Mouse (Mus musculus): ENCODE data around the gene Ptcd1. TPM values are rescaled to one million over a fixed set of nuclear protein-coding genes. Genes with fewer than 3 reads are reported as not detected.

The Ptcd1 gene
- total RNA-seq, 2 experiments from 2014 or later: 11.5 to 12.8 TPM

DNA sequence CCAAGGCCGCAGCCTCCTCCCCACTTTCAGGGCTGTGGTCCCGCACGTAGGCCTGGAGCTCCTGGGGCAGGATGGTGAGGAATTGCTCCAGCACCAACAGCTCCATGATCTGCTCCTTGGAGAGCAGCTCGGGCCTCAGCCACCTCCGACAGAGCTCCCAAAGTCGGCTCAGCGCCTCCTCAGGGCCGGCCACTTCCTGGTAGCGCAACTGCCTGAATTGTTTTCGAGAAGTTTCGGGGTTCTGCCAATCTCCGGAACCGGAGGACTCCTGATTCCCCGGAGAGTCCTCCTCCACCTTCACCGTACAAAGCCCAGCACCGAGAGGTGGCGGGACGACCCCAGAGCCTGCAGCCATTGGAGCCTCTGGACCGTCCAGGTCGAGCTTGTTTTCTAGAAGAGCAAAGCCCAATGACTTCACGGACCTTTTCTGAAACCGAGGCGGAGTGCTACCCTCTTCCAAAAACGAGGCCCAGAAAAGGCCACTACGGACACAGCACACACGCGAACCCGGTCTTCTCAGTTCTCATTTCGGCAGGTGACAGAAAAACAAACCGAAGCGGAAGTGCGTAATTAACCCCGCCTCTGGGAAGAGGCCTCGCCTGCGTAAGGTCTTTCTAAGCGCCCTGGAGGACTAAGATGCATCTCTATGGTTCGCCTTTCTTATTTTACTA, 34.5 kb upstream of the Ptcd1 start, which contains the start of gene Zkscan14:
TSS of gene Zkscan14 (minus strand) at position 548 of the 671 bp plus-strand sequence.
- no peak for TF ChIP-seq CTCF (IDR thresholded peaks at IDR 0.05)
- intact Hi-C loops (cut with DNase I): loop anchor here (5.0 kb wide), 1 partner anchor 34 kb away; the partner anchor contains the start of genes Cpsf4 and Ptcd1
- Histone ChIP-seq H3K4me3 (peak within 1 kb of the TSS; percentile 99), H3K27ac (peak within 1 kb of the TSS; percentile 97)
- DNase-seq: peak; percentile 86

DNA sequence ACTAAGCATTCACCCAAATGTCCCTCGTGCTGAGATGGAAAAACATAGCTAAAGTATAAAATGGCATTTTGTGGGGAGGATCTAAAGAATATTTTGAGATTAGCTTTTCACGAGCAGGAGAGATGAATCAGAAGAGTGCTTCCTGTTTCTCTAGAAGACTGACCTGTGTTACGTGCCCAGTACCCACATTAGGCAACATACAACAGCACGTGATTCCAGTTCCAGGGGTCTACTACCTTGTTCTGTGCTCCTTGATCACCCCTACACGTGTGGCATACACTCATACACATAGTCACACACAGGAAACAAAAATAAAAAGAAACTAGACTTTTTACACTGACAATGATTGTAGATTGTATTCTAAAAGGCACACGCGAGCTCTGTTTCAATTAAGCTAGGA, 33.5 kb upstream of the Ptcd1 start:
- peak overlapping the region; percentile 99 for H3K4me3 ChIP-seq
- peak overlapping the region; percentile 97 for H3K27ac ChIP-seq
- intact Hi-C loops (cut with DNase I): loop anchor here (5.0 kb wide), 1 partner anchor 33 kb away; the partner anchor contains the start of genes Cpsf4 and Ptcd1
- no peak for DNase-seq
- no peak for TF ChIP-seq CTCF (IDR thresholded peaks at IDR 0.05)

DNA sequence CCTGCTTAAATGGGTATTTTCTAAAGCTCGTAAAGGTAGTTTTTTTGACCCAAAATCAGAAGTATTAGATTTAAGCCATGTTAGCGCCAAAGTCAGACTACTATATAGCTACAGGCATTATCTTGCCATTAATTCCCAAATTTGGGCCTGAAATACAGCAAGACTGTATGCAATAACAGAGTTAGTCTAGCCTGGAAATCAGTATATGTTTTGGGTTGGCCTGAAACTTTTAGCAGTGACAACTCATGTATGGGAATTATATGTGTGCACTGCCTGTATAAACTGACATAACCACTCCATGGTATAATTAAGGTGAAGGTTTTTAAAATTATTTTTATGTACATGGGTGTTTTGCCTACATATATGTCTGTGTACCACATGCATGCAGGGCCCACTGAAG, 25.1 kb upstream of the Ptcd1 start, which contains the start of gene Atp5j2:
TSS of gene Atp5j2 (minus strand) at position 101 of the 400 bp plus-strand sequence.
- Histone ChIP-seq H3K4me3 (peak within 1 kb of the TSS; percentile 86), H3K27ac (peak within 1 kb of the TSS; percentile 98)
- no peak for TF ChIP-seq CTCF (IDR thresholded peaks at IDR 0.05)
- no peak for DNase-seq
- intact Hi-C loops (cut with DNase I): loop anchor here (2.0 kb wide), 1 partner anchor 25 kb away; the partner anchor contains the start of genes Cpsf4 and Ptcd1

DNA sequence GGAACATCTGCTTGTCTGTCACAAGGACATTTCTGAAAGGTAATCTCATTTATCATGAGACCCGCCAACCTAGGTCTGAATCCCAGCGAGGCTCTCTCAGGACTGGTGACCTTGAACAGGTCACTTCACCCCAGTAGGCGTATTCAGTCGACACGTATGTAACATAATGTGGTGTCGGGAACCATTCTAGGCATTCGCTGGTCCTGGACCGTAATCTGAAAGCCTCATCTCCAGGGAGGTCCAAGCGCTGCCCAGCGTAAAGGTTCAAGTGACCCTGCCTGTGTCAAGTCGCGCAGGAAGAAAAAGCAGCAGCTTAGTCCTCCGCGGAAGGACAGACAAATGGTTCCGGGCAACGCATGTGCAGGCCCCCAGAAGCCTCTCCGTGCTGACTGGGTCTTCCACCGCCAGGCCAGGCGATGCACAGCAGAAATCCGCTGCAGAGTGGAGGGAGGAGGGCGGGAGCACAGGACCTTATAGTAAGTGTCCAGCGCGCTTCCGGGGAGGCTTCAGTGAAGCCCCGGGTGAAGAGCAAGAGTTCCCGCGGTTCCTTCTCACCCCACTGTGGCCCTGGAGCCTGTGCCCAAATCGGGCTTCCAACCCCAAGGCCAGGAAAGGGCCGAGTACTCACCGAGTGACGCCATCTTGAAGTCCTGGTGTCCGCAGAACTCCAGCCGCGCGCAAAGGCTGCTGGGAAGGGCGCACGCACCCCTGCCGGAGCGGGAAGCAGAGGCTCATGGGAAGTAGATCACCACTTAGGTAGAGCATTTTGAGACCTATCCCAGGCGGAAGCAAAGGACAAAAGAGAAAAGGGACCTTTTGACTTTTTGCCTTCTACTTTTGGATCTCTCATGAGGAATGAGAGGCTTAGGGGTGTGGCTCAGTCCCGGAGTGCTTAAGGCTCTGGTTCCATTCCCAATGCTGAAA, 24.2 kb upstream of the Ptcd1 start:
- intact Hi-C loops (cut with DNase I): loop anchor here (2.0 kb wide), 1 partner anchor 24 kb away; the partner anchor contains the start of genes Cpsf4 and Ptcd1
- DNase-seq: peak; percentile 93
- no peak for TF ChIP-seq CTCF (IDR thresholded peaks at IDR 0.05)
- Histone ChIP-seq H3K4me3 (peak overlapping the region; percentile 86), H3K27ac (peak overlapping the region; percentile 98)

DNA sequence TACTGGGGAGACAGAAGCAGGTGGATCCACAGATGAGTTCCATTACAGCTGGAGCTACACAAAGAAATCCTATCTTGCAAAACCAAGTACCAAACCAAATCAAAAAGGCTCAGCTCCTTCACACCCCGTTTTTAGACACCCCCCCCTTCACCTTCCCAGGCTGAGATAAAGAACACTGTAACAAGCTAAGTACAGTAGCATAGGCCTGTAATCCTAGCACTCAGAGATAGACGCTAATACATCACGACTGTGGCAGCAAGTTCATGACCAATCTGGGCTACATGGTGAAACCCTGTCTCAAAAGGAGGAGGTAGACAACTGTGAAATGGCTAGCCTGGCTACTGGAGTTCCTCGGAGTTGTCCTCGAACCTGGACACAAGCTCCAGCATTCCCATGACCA, 23.5 kb upstream of the Ptcd1 start:
- DNase-seq: no peak
- no peak for TF ChIP-seq CTCF (IDR thresholded peaks at IDR 0.05)
- intact Hi-C loops (cut with DNase I): loop anchor here (2.0 kb wide), 1 partner anchor 24 kb away; the partner anchor contains the start of genes Cpsf4 and Ptcd1
- H3K4me3 ChIP-seq: peak overlapping the region; percentile 86
- peak overlapping the region; percentile 98 for H3K27ac ChIP-seq

DNA sequence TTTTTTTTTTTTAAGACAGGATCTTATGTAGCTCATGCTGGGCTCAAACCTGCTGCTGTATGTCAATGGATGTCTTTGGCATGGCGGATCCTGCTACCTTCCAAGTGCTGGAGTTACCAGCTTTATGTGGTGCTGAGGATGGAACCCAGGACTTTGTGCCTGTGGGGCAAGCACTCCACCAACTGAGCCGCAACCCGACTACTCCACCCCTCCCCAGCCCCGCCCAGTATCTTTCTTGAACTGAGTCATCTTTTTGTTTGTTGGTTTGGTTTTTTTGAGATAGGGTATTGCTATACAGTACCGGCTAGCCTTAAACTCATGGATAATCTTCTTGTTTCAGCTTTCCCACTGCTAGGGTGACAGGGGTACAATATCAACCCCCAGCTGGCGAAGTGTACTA, 22.5 kb upstream of the Ptcd1 start:
- no peak for TF ChIP-seq CTCF (IDR thresholded peaks at IDR 0.05)
- Histone ChIP-seq H3K27ac (peak overlapping the region; percentile 98; the same call in 1 of the 2 replicates), H3K4me3 (peak overlapping the region; percentile 86)
- DNase-seq: no peak
- intact Hi-C loops (cut with DNase I): no loop called here

DNA sequence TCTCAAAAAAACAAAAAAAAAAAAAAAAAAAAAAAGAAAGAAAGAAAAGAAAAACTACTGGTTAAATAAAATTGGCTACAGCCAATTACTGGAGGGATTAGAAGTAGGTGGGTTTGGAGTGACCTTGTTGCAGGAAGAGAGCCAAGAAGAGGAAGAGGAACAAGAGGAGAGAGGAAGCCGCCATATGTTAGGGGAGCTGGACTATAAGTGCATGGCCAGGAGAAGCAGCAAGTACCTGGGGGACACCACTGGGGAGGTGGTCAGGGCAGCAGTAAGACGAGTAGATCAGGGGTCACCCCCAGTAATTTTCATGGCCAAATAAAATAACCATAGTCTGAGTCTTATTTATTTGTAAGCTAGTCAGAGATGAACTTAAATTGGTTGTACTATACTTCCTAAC, 18.3 kb upstream of the Ptcd1 start:
- H3K27ac ChIP-seq: no peak overlapping the region
- no peak for DNase-seq
- TF ChIP-seq CTCF (IDR thresholded peaks at IDR 0.05): no peak
- intact Hi-C loops (cut with DNase I): no loop called here
- H3K4me3 ChIP-seq: no peak overlapping the region

DNA sequence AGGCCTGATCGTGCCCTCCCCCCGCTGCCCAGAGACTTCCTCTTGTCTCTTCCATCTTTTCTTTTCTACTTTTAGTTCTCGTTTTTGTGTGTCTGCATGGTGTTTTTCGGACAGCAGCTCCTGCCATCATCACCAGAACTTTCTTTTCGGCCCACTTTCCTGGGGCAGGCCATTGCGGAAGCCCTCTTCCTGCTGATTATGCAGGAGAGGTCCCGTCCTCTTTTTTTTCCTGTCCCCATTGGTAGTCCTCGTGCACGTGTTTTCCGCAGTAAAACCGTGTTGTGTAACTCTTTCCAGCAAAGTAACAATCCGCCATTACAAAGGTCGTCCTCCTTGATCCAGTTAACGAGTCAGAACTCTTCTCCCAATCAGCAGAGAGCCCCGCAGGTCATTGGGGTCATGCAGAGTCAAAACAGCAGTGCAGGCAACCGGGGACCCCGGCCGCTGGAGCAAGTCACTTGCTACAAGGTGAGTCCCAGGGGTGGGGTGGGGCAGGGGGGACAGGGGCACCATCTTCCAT, 11.6 kb upstream of the Ptcd1 start:
- Histone ChIP-seq H3K27ac (no peak overlapping the region), H3K4me3 (peak overlapping the region; percentile 40)
- DNase-seq: no peak
- intact Hi-C loops (cut with DNase I): no loop called here
- TF ChIP-seq CTCF (IDR thresholded peaks at IDR 0.05): no peak

DNA sequence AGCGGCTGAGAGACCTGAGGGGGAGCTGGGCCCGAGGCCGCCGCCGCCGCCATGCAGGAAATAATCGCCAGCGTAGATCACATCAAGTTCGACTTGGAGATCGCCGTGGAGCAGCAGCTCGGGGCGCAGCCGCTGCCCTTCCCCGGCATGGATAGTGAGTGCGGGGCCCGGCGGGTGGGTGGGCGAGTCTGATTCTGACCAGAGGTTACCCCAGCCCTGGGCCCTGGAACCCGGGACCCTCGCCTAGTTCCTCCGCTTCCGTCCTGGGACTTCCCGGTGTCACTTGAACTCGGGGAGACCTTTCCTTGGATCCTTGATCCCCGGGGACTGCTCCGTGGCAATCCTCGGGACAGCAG, 376 bp upstream of the Ptcd1 start:
- Histone ChIP-seq H3K4me3 (peak overlapping the region; percentile 93), H3K27ac (peak overlapping the region; percentile 93)
- intact Hi-C loops (cut with DNase I): loop anchor here (2.0 to 5.0 kb wide), 3 partner anchors 24 to 35 kb away; partner anchors contain the start of genes Bud31, Pdap1, Zkscan14 and Zkscan5
- DNase-seq: no peak
- TF ChIP-seq CTCF (IDR thresholded peaks at IDR 0.05): no peak

DNA sequence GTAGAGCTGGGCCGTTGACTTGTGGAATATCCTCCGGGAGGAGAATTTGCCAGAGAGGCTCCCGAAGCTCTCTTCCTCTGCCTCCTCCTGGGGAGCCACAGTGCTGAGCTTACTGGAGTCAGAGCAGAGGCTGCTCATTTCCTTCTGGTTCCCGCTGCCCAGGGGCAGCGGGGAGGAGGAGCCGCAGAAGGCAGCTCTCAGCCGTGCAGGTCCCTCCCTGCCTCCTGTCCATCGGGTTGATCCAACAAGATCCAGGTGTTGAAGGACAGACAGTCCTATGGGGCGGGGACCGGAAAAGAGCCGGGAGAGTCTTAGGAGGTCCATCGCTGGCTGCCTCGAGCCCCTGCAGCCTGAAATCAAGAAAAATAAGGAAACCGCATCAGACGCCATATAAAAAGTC, 1.7 kb downstream of the Ptcd1 start:
- TF ChIP-seq CTCF (IDR thresholded peaks at IDR 0.05): no peak
- peak overlapping the region; percentile 93 for H3K4me3 ChIP-seq
- no peak for DNase-seq
- intact Hi-C loops (cut with DNase I): loop anchor here (5.0 kb wide), 1 partner anchor 37 kb away; the partner anchor contains the start of genes Zkscan14 and Zkscan5
- H3K27ac ChIP-seq: peak overlapping the region; percentile 93

DNA sequence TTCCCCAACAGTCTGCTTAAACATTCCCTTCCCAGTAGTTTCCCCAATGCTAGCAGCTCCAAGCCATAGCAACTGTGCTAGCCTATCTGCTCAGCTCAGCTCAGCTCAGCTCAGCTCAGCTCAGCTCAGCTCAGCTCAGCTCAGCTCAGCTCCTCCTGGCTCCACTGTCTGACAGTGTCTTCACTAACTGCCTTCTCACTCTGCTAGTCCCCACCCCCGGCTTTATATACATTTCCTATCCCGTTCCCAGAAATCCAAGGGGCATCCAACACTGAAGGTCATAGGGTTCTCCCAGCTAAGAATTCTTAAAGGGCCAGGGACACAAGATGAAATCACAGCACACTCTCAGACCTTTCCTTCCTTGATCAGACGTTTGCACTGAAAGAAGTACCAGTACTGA, 2.2 kb downstream of the Ptcd1 start:
- peak overlapping the region; percentile 93 for H3K27ac ChIP-seq
- H3K4me3 ChIP-seq: peak overlapping the region; percentile 93
- TF ChIP-seq CTCF (IDR thresholded peaks at IDR 0.05): no peak
- intact Hi-C loops (cut with DNase I): loop anchor here (5.0 kb wide), 1 partner anchor 38 kb away; the partner anchor contains the start of genes Zkscan14 and Zkscan5
- DNase-seq: no peak

DNA sequence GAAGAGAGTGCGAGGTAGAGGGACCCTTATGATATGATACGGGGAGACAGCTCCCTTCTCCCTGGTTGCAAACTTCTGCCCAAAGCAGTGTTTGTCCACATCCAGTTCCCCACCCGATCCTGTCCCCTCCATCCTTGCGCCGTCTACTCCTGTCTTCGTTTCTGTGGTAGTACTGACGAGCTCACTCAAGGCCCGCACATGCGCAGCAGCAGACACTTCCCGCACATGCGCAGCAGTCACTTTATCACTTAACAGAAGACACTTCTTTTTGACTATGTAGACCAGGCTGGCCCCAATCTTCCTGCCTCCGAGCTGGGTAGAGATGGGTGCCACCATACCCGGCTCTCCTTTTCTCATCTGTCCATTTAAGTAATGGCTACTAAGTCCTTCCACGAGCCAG, 5.5 kb downstream of the Ptcd1 start:
- no peak overlapping the region for H3K27ac ChIP-seq
- H3K4me3 ChIP-seq: no peak overlapping the region
- intact Hi-C loops (cut with DNase I): no loop called here
- DNase-seq: no peak
- no peak for TF ChIP-seq CTCF (IDR thresholded peaks at IDR 0.05)

Data from gastrocnemius, adult 2 months (tissue).